Mouse (Mus musculus): Measurements from ENCODE around the gene Sv2a. TPM values are rescaled to one million over a fixed set of nuclear protein-coding genes. Genes with fewer than 3 reads are reported as not detected.
A peak's percentile ranks its signal among the peaks of the same experiment; 100 is the strongest.

The Sv2a gene
- polyA plus RNA-seq, 1 experiment from 2014 or later: 4.4 TPM

- Histone ChIP-seq H3K36me3 (no peaks in the 10 kb centered on the region), H3K9ac (no peak overlapping the region), H3K4me3 (no peak overlapping the region), H3K9me3 (no peaks in the 10 kb centered on the region), H3K27ac (no peak overlapping the region), H3K27me3 (no peaks in the 10 kb centered on the region), H3K4me1 (peaks cover 26% of the 10 kb centered on the region), H3K4me2 (no peak overlapping the region)
- 0 out of 2 replicates have a peak, but pooled peaks have one; percentile 21 for ATAC-seq (ENCODE audit: borderline replicate concordance, extremely low read depth, low FRiP score, low TSS enrichment)
- WGBS: 46% methylated on average over 8 of the region's 8 CpGs
These were observed 46.0 kb downstream of the Sv2a start for GRCm38 (mm10) chr3:96226695-96227648.

GRCm38 (mm10) chr3:96228828-96229227 lies 47.9 kb downstream of the Sv2a start:
- Histone ChIP-seq H3K9ac (no peak overlapping the region), H3K4me3 (no peak overlapping the region)
- 49% methylated on average over 2 of the region's 2 CpGs for WGBS

DNA sequence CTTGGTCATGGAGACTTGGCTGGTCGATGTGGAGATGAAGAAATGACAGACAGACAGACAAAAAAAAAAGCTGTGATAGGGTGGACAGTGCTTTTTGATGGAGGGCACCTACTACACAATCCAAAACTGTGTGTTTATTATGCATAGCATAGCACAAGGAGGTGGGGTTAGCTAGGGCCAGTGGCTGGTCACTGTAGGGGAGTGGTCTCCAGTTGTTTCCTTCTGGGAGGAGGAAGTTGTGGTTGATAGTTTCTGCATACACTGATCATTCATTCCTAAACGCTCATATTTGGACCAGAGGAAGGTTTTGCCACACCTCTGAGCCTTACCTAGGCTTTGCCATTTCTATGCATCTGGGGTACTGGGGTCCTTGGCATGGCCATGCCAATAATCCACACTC lies 49.5 kb downstream of the Sv2a start:
- no peak for ATAC-seq (ENCODE audit: borderline replicate concordance, extremely low read depth, low FRiP score, low TSS enrichment)
- Histone ChIP-seq H3K9me3 (no peaks in the 10 kb centered on the region), H3K36me3 (no peaks in the 10 kb centered on the region), H3K27ac (no peak overlapping the region), H3K4me1 (peaks cover 16% of the 10 kb centered on the region; the same call in 1 of the 2 replicates), H3K9ac (no peak overlapping the region), H3K4me2 (no peak overlapping the region), H3K4me3 (no peak overlapping the region), H3K27me3 (no peaks in the 10 kb centered on the region)
- WGBS: 62% methylated on average over 2 of the region's 2 CpGs

More at GRCm38 (mm10) chr3:96228828-96229227, 47.9 kb downstream of the Sv2a start:
- peaks cover 16% of the 10 kb centered on the region; the same call in 1 of the 2 replicates for H3K4me1 ChIP-seq
- H3K36me3 ChIP-seq: no peaks in the 10 kb centered on the region
- ATAC-seq (ENCODE audit: borderline replicate concordance, extremely low read depth, low FRiP score, low TSS enrichment): no peak
- no peak overlapping the region for H3K27ac ChIP-seq
- H3K27me3 ChIP-seq: no peaks in the 10 kb centered on the region
- no peak overlapping the region for H3K4me2 ChIP-seq
- H3K9me3 ChIP-seq: no peaks in the 10 kb centered on the region

DNA sequence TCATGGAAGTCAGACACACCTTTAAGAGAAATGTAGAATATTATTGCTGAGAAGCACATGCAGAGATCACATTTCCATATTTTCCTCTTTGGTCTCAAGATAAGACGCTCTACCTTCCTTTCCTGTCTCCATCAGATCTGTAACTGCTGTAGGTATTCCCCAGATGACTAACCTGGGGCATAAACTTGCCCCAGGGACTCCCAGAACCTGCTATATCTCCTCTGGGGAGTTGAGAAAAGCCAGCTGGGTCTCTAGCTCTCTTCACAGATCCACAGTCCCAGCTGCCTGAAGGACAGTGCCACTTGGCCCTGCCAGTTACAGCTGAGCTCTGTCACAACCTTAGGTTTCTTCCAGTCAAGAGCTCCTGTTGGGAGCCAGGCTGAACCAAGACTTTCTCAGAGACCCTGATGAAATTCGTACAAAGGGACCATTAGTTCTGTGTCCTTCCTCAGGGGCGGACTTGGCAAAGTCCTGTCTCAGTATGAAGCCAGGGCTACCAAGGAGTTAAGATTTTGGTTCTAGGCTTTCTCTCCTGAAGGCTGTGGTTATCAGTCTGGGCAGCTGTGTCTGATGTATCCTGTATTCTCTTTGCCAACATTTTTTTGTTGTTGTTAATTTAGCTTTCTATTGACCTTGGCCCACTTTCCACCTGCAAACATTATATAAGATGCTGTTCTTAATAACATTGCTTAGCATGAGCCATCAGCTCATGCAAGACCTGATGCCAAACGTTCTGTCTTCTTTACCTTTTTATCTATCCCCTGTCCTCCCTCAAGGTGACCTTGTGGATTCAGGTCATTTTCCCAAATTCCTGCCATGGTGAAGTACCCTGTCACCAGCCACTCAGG lies 50.2 kb downstream of the Sv2a start:
- no peak overlapping the region for H3K4me2 ChIP-seq
- no peak overlapping the region for H3K4me3 ChIP-seq
- no peak overlapping the region for H3K9ac ChIP-seq
- no peaks in the 10 kb centered on the region for H3K27me3 ChIP-seq
- H3K36me3 ChIP-seq: no peaks in the 10 kb centered on the region
- peaks cover 19% of the 10 kb centered on the region for H3K4me1 ChIP-seq
- 57% methylated on average over 4 of the region's 4 CpGs for WGBS
- H3K9me3 ChIP-seq: no peaks in the 10 kb centered on the region
- ATAC-seq (ENCODE audit: borderline replicate concordance, extremely low read depth, low FRiP score, low TSS enrichment): no peak
- no peak overlapping the region for H3K27ac ChIP-seq

GRCm38 (mm10) chr3:96231758-96232120 lies 50.8 kb downstream of the Sv2a start:
- 37% methylated on average over 2 of the region's 2 CpGs for WGBS
- ATAC-seq (ENCODE audit: borderline replicate concordance, extremely low read depth, low FRiP score, low TSS enrichment): no peak
- H3K9ac ChIP-seq: no peak overlapping the region
- H3K4me1 ChIP-seq: peaks cover 24% of the 10 kb centered on the region
- no peak overlapping the region for H3K4me2 ChIP-seq
- H3K4me3 ChIP-seq: no peak overlapping the region
- H3K36me3 ChIP-seq: no peaks in the 10 kb centered on the region
- H3K27me3 ChIP-seq: no peaks in the 10 kb centered on the region
- no peaks in the 10 kb centered on the region for H3K9me3 ChIP-seq
- no peak overlapping the region for H3K27ac ChIP-seq

DNA sequence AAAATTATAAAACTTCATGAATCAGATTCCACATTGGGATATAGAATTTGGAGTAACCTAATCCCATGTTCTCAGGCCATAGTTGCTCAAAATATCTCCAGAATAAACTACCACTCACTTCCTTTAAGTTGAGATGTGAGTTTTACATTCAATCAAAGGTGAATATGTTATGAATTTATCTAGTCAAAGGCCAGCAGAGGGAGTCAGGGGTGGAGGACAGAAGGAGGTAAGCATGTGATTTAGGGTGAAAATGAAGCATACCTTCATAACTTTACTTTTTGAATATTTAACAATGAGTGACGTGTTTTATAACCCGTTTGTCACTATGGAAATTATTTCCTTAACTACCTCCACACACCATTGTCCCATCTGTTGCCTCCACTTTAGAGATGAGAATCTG lies 54.0 kb downstream of the Sv2a start:
- Histone ChIP-seq H3K4me2 (no peak overlapping the region), H3K9me3 (no peaks in the 10 kb centered on the region), H3K4me1 (peaks cover 28% of the 10 kb centered on the region), H3K27ac (no peak overlapping the region), H3K9ac (no peak overlapping the region), H3K36me3 (no peaks in the 10 kb centered on the region), H3K4me3 (no peak overlapping the region), H3K27me3 (no peaks in the 10 kb centered on the region)
- 94% methylated on average over 2 of the region's 2 CpGs for WGBS
- no peak for ATAC-seq (ENCODE audit: borderline replicate concordance, extremely low read depth, low FRiP score, low TSS enrichment)

GRCm38 (mm10) chr3:96235836-96236235 lies 54.9 kb downstream of the Sv2a start:
- Histone ChIP-seq H3K9me3 (no peaks in the 10 kb centered on the region), H3K4me3 (no peak overlapping the region), H3K27me3 (no peaks in the 10 kb centered on the region), H3K9ac (no peak overlapping the region), H3K4me1 (peaks cover 30% of the 10 kb centered on the region), H3K27ac (no peak overlapping the region), H3K4me2 (no peak overlapping the region), H3K36me3 (no peaks in the 10 kb centered on the region)
- ATAC-seq (ENCODE audit: borderline replicate concordance, extremely low read depth, low FRiP score, low TSS enrichment): no peak
- WGBS: 30% methylated on average over 3 of the region's 3 CpGs

DNA sequence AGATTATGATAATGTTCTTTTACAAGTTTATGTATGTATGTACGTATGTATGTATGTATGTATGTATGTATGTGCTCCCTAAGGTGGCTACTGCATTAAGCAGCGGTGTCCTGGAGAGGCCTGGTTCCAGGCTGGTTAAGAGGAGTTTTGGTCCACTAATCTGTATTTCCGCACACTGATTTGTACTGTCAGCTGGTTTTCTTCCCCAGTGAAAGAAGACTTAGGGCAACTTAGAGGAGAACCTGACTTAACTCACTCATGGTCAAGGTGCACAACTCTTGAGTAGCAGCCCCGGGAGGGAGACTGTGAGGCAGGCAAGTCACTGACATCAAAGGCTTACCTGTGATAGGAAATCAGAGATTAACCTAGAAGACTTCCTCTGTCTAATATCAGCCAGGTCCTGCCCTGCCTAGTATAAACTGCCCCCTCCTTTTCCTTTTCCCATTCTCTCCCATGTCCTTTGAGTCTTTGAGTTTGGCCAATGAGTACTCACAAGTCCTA lies 55.9 kb downstream of the Sv2a start:
- H3K4me3 ChIP-seq: peak overlapping the region; percentile 41
- no peaks in the 10 kb centered on the region for H3K9me3 ChIP-seq
- H3K4me2 ChIP-seq: peak overlapping the region; percentile 66
- H3K27ac ChIP-seq: peak overlapping the region; percentile 70
- no peaks in the 10 kb centered on the region for H3K36me3 ChIP-seq
- peak overlapping the region; percentile 51 for H3K9ac ChIP-seq
- no peak for ATAC-seq (ENCODE audit: borderline replicate concordance, extremely low read depth, low FRiP score, low TSS enrichment)
- no peaks in the 10 kb centered on the region for H3K27me3 ChIP-seq
- 60% methylated on average over 4 of the region's 4 CpGs for WGBS
- peaks cover 30% of the 10 kb centered on the region for H3K4me1 ChIP-seq

- Histone ChIP-seq H3K27me3 (no peaks in the 10 kb centered on the region), H3K36me3 (no peaks in the 10 kb centered on the region), H3K9ac (peak overlapping the region; percentile 51), H3K4me3 (peak overlapping the region; percentile 41), H3K4me2 (peak overlapping the region; percentile 66), H3K9me3 (no peaks in the 10 kb centered on the region), H3K4me1 (peaks cover 30% of the 10 kb centered on the region), H3K27ac (peak overlapping the region; percentile 70)
- no peak for ATAC-seq (ENCODE audit: borderline replicate concordance, extremely low read depth, low FRiP score, low TSS enrichment)
- WGBS: 10% methylated on average over 7 of the region's 7 CpGs
These were observed 56.5 kb downstream of the Sv2a start for GRCm38 (mm10) chr3:96237335-96237903.

DNA sequence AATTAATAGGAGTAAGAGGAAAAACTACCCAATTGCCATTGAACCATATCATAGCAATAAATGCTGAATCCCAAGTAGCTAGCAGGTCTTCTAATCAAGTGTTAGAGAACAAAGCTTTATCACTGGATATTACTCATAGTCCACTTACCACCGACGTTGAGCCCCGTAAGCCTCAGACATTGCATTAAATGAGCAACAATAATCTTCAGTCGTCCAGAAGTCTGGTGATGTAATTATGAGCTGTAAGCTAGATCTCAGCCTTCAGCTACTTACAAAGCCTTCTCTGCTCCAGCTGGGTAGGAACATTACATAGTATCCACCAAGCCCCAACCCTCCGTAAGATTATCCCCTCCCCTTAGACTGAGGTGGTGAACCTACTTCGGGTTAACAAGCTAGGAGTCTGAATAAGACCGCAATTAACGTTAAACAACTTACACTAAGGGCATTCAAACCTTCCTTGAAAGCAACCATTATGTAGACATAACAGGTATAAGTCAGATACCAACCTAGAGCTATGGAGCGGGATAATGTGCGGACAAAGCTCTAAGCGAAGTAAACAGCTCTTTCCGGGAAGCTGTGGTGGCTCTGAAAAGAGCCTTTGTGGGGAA lies 57.1 kb downstream of the Sv2a start:
- Histone ChIP-seq H3K36me3 (no peaks in the 10 kb centered on the region), H3K9ac (peak overlapping the region; percentile 51), H3K27ac (peak overlapping the region; percentile 70), H3K9me3 (no peaks in the 10 kb centered on the region), H3K27me3 (no peaks in the 10 kb centered on the region), H3K4me2 (peak overlapping the region; percentile 66), H3K4me1 (peaks cover 30% of the 10 kb centered on the region), H3K4me3 (peak overlapping the region; percentile 41)
- no peak for ATAC-seq (ENCODE audit: borderline replicate concordance, extremely low read depth, low FRiP score, low TSS enrichment)
- WGBS: under 1% methylated on average over 12 of the region's 12 CpGs

All from lung, embryonic 15.5 days (tissue).